Mouse (Mus musculus) embryonic facial prominence, embryonic 10.5 days (tissue): Measurements from ENCODE around the gene Ampd2. TPM values are rescaled to one million over a fixed set of nuclear protein-coding genes. Genes with fewer than 3 reads are reported as not detected.

ENCODE experiments used
- polyA plus RNA-seq: library from polyadenylated mRNA; unstranded; fragments of >200 nt; fragmentation: Nextera tagmentation; extraction: Ambion mirVana; gene quantifications from 2 replicates; pipeline ENCODE4 v1.2.1, GENCODE M21; 2016

Gene Ampd2
- polyA plus RNA-seq, 1 experiment from 2014 or later: 70.6 TPM

Other genes starting within 250 kb of the Ampd2 start
- not detected in 2 replicates for gene Eps8l3, start 209.4 kb downstream of the Ampd2 start, polyA plus RNA-seq
- gene Gstm5, start 190.8 kb downstream of the Ampd2 start, polyA plus RNA-seq: 208 and 219 TPM in 2 replicates
- gene Gstm7, start 154.8 kb downstream of the Ampd2 start, polyA plus RNA-seq: 18.5 and 22.8 TPM in 2 replicates
- 8.6 and 8.9 TPM in 2 replicates for gene Gstm6, start 142.9 kb downstream of the Ampd2 start, polyA plus RNA-seq
- not detected in 2 replicates for gene Gstm3, start 117.4 kb downstream of the Ampd2 start, polyA plus RNA-seq
- gene Gstm2, start 100.2 kb downstream of the Ampd2 start, polyA plus RNA-seq: 21.0 and 21.8 TPM in 2 replicates
- gene Gstm1, start 68.7 kb downstream of the Ampd2 start, polyA plus RNA-seq: 32.4 and 35.2 TPM in 2 replicates
- gene Gstm4, start 41.8 kb downstream of the Ampd2 start, polyA plus RNA-seq: 12.9 and 13.2 TPM in 2 replicates
- gene Gnat2, start 6.1 kb upstream of the Ampd2 start, polyA plus RNA-seq: 0.90 and 1.3 TPM in 2 replicates
- 194 and 195 TPM in 2 replicates for gene Gnai3, start 59.5 kb upstream of the Ampd2 start, polyA plus RNA-seq
- 0.30 and 0.36 TPM in 2 replicates for gene Gpr61, start 68.2 kb upstream of the Ampd2 start, polyA plus RNA-seq
- gene Amigo1, start 99.7 kb upstream of the Ampd2 start, polyA plus RNA-seq: 4.0 and 4.3 TPM in 2 replicates
- 3.1 and 3.4 TPM in 2 replicates for gene Cyb561d1, start 114.6 kb upstream of the Ampd2 start, polyA plus RNA-seq
- 23.9 and 25.8 TPM in 2 replicates for gene Atxn7l2, start 124.3 kb upstream of the Ampd2 start, polyA plus RNA-seq
- 0.55 and 0.95 TPM in 2 replicates for gene Sypl2, start 140.0 kb upstream of the Ampd2 start, polyA plus RNA-seq
- gene Psma5, start 170.3 kb upstream of the Ampd2 start, polyA plus RNA-seq: 361 and 368 TPM in 2 replicates
- 12.9 and 15.5 TPM in 2 replicates for gene Sort1, start 197.4 kb upstream of the Ampd2 start, polyA plus RNA-seq